Mouse (Mus musculus): ENCODE measurements around the gene Irak3.
"Not testable (repeated sequence)": the region's sequence is repeated elsewhere in the genome, so short reads cannot be mapped to it uniquely, and the experiment has no call there.

The Irak3 gene

DNA sequence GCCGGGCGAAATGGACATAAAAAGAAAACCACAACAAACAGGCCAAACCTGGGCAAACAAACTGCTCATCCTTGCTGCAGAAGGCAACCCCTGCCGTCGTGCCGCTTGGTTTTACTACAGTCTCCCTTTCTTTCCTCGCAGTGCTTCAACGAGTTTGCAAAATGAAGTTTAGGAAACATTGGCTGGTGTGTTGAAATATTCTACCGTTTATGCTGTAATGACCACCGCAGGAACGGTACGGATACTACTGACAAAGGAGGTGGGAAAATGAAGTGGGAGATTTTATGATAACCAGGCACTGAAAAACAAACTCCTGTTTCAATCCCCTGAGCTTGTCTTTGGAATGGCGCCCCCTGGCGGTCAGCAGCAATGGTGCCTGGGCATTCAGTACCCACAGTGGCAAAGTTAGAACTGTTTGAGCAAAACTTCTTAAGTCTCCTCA, at the start of gene Irak3:
Gene Irak3, minus strand, starts transcription at position 170 of the 442 bp plus-strand sequence.
- DNase-seq = peak; percentile 79 to 88

- no peak for DNase-seq
These were observed 49.2 kb upstream of the Irak3 start for GRCm38 (mm10) chr10:120250911-120251683.

DNA sequence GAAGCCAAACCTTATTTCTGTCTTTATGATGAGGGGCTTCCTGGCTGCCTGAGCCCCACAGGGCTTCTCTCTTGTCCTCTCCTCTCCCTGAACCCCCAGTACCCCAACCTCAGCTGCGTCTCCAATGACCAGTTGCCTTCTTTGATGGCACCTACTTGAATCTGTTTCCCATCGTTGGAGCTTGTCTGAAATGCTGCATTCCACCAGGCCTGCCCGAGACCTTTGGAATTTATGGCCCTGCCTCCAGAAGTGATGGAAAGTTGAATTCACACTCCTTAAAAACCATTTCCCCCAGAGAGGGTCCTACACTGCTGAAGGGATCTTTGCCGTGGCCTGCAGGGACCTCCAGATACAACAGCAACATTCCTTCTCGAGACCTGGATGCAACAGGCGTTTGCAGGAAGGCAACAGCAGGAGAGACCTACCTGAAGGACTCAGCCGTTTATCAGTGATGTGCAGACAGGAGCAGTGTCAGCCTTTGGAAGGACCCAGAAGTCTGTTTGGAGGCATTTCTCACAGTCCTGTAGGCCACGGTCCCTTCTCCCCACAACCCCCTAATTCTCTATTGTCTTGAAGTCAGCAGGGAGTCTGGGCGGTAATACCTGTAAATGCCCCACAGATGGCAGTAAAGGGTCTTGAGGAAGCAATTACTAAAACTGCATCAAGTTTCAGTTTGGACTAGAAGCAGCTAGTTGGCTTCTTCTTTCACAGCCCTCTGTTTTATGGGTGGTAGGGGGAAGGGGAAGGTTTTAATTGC, 45.2 kb upstream of the Irak3 start:
- peak; percentile 27 to 61 for DNase-seq

- DNase-seq = no peak
These were observed 43.8 kb upstream of the Irak3 start for GRCm38 (mm10) chr10:120245681-120246080.

DNA sequence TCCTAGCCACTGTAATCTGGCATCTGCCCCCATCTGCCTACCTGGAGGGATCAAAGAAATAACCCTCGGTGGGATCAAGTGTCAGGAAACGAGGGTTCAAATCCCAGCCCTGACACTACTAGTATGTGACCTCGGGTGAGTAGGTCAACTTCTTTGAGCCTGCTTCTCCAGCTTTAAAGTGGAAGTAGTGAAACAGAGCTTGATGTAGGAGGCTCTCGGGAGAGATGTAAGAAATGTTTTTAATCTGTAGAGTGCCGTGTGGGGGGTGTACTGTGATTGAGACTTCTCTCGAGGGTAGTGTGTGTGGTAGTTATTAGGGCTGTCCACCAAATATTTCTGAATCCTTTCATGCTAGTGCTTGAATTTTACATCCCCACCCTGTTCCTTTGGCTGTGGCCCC, 40.5 kb upstream of the Irak3 start:
- DNase-seq = no peak

GRCm38 (mm10) chr10:120239476-120239875, 37.5 kb upstream of the Irak3 start:
- no peak for DNase-seq

DNA sequence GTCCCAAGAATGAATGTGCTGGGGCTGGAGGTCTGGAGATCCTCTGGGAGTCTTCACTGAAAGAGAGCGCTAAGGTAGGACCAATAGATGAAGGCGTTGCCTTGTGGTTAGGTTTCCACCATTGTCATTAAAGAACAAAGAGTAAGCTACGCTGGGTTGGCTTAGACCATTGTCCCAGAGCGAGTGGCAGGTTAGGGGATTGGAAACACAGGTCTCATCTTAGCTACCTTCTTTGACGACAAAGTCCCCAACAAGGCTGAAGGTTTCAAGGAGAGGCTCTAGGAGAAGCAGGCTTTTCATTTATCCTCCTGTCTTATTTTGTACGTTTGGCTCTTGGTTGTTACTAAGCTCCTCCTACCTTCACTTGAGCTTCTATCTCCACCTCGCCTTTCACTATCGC, 36.3 kb upstream of the Irak3 start:
- no peak for DNase-seq

GRCm38 (mm10) chr10:120236855-120237254, 34.9 kb upstream of the Irak3 start:
- no peak for DNase-seq

DNA sequence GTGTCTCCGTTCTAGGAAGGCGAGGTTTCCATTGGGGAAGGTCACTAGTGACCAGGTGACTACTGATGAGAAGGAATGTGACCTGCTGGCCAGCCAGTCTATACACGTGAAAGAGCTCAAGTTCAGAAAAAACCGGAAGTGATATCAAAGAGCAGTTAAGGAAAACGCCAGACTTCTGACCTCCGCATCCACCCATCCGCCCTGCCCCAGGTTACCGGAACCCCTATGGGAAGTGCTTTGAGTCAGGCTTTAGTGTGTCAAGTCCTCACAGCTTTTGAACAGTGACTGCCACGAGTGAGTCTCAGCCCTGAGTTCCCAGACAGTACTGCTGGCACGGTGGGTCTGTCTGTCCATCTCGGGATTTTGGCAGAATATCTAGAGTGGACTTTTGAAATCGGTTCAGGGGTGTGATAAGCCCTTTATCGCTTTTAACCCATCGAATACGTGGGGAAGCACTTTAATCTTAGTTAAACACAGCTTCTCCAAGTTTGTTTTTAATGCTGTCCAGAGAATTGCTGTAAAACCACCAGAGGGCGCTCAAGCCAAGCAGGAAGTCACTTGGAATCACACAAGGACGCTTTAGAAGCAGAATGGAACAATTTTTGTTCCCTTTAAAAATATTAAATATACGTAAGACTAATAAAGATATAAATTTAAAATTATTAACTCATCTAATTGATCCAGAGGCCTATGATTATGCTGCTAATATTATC, 31.9 kb upstream of the Irak3 start:
- DNase-seq = peak; percentile 39 to 74

DNA sequence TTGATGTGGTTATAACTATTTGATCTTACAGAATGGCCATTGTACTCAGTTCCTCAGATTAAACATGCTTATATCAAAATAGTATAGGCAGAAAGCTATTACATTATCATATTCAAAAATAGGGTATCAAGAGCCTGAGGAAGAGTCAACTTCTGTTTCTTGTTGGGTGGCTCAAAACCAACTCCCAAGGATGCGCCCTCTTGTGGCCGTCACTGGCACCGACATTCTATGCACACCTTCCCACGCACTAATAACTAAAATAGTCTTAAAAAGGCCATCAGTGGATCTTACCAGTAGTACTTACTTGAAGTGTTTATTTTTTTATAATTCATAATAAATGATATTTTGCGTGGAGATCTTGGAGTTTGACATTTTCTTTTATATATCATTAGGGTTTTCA, 29.8 kb upstream of the Irak3 start:
- peak; percentile 52 to 75 for DNase-seq

DNA sequence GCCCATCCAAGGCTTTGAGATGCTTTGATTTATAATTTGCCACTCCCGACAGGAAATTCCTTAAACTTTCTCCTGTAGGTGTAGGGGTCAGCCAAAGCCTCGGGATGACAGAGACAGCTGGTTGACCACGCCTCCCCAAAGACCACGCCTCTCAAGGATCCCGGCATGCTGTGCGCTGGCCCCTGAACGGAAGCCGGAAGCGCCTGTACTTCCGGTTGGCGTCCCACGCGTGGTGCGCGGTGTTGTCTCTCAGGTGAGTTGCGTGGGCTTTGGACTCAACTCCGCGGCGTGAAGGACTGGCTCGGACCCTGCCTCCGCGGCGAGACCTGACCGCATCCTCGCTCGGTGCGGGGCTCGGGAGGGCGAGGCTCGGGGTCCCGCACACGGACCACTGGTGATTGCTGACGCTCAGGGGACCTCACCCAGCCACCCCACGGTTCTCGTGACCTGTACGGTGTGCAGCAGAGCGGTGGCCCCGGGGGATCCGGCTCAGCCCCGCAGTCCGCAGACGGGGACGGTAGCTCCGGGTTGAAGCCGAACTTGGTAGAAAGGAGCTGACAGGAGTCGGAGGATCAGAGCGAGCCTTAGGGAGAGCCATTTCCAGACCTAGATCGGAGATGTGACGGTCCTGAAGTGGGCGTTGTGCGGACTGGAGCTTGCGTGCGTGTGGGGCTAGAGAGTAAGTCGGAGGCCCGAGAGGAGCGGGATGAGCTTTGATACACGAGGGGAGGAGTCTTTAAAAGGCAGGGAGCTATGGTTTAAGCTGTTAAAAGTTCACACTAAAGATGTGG, 25.1 kb upstream of the Irak3 start, which contains the start of gene Llph:
Gene Llph, plus strand, starts transcription at position 200 of the 791 bp plus-strand sequence.
- peak; percentile 90 for DNase-seq

- DNase-seq = no peak
These were observed 18.8 kb upstream of the Irak3 start for GRCm38 (mm10) chr10:120220776-120221175.

GRCm38 (mm10) chr10:120219578-120220359, 17.8 kb upstream of the Irak3 start:
- DNase-seq = peak; percentile 41 to 51

GRCm38 (mm10) chr10:120218996-120219395, 17.1 kb upstream of the Irak3 start:
- DNase-seq = no peak

DNA sequence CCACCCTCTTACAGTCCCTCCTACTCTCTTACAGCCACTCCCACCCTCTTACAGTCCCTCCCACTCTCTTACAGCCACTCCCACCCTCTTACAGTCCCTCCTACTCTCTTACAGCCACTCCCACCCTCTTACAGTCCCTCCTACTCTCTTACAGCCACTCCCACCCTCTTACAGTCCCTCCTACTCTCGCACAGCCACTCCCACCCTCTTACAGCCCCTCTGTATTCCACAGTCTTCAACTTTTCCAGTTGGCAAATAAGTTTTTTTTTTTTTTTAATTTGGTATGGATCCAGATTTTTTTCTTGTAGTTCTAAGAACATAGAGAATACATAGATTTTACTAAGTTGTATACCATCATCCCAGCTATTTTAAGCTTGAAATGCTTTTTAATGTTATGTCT, 15.2 kb upstream of the Irak3 start:
- not testable (repeated sequence) for DNase-seq

- no peak for DNase-seq
These were observed 8.2 kb upstream of the Irak3 start for GRCm38 (mm10) chr10:120210096-120210495.

- no peak for DNase-seq
These were observed 7.6 kb upstream of the Irak3 start for GRCm38 (mm10) chr10:120209539-120209925.

- peak; percentile 92 for DNase-seq
These were observed 6.9 kb upstream of the Irak3 start for GRCm38 (mm10) chr10:120208575-120209538.

DNA sequence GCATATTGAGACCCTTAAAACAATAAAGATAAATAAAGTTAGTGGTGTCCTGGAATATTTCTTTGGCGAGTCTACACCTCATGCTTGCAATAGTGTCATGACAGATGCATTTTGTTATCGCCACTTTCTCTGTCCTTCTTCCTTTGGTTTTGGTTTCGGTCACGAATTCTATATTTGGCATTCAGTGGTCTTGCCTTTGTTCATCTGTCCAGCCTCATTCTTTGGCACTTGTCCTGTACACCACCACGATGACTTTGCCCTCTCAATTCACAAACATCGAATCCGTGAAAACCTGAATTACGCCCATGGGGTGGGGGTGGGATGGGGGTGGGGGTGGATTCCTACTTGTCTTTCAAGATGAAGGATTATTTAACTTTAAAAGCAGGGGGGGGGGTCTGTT, 6.1 kb upstream of the Irak3 start:
- no peak for DNase-seq

DNA sequence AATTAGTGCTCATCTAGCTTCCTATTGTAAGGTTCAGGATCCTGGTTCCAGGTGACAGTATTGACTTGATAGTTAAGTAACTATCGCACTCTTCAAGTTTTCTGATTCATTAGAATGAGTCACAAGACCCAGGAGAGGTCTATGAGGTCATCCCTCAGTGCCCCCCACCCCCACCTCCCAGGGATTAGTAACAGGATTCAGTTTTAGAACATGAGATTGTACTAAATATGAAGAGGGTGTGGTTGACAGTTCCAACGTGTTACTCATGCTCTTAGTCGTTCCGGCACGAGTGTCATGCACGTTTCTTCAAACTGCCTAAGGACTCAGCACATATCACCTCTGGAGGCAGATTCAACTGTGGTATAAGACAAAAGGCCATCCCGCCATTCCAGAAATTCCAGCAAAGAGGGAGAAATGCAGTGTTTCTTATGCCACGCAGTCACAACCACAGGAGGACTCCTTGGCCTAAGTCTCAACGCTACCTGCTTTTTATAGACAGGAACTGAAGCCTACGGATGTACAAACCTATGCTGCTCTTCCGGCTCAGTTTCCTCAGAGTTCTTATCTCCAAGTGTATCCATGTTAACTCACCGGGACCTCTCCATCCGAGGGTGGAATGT, 2.8 kb upstream of the Irak3 start:
- no peak for DNase-seq
